Mouse (Mus musculus) cerebral cortex, adult 2 months (tissue): ENCODE data around the gene a.

Experiments
- WGBS: fragments of 180-500 bp; shearing (Covaris S2); methylation state at CpG from one replicate; pipeline ENCODE4 v1.1.7; 2018; 5-methylcytosine and 5-hydroxymethylcytosine counted together

a gene

DNA sequence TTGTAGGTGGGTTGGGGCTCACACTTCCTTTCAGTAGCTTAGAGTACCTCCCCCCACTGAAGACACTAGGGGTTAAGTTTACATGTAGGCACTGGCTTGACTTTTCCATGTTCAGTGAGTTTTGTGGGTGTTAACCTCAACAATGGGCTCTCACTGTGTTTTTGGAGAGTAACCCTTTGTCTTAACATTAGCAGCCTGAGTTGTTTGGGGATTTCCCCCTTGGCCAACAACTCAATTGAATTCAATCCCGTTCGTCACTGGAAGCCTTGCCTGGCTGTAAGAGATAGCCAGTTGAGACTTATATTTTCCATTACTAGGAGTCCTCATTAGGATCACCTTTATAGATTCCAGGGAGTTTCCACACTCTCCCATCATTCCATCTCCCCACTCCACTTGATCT lies 45.3 kb downstream of the a start:
- 65% methylated on average over 2 of the region's 2 CpGs for WGBS

DNA sequence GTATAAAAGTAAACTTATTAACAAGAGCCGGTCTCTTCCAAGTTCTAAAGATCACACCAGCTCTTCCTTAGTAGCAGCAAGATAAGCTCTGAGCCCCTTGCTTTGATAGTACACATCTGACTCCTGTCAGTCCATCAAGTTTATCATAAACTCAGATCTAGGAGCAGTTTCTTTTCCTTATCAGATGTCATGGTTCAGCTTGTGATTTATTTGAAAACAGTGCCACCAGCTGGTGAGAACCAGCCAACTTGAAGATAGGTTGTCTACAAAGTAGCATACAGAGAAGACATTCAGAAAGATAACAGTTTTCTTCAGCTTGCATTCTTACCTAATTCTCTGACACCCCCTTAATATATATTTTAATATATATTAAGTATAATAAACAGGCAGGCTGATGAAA lies 64.2 kb downstream of the a start:
- 73% methylated on average over 1 of the region's 1 CpGs for WGBS

- 64% methylated on average over 13 of the region's 13 CpGs for WGBS
Observed at GRCm38 (mm10) chr2:154863672-154864071, 72.5 kb downstream of the a start.

GRCm38 (mm10) chr2:154865696-154866095 lies 74.5 kb downstream of the a start:
- WGBS: 73% methylated on average over 3 of the region's 3 CpGs

- WGBS: 78% methylated on average over 1 of the region's 1 CpGs
Observed at GRCm38 (mm10) chr2:154868106-154868505, 76.9 kb downstream of the a start.

DNA sequence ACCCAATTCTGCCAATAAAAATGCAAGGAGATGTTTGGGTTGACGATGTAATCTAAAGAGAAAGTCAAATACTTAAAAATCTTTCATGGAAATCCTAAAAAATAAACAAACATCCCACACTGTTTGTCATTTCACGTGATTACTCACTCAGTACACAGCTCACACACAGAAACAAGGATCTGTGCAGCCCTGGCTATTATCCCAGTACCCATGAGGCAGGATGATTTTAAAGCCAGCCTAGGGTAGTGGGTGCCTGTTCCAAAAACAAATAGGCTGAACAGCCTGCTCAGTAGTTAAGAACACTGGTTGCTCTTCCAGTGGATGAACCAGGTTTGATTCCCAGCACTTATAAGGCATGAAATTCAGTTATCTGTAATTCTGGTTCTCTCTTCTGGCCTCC lies 85.4 kb downstream of the a start:
- 59% methylated on average over 2 of the region's 2 CpGs for WGBS

GRCm38 (mm10) chr2:154891585-154891984 lies 100.4 kb downstream of the a start:
- WGBS: 19% methylated on average over 2 of the region's 2 CpGs

- under 1% methylated on average over 75 of the region's 75 CpGs for WGBS
Observed at GRCm38 (mm10) chr2:154892201-154893044, 101.2 kb downstream of the a start, which contains the start of gene Eif2s2. TSS of gene Eif2s2 (minus strand) at chr2:154892935.

DNA sequence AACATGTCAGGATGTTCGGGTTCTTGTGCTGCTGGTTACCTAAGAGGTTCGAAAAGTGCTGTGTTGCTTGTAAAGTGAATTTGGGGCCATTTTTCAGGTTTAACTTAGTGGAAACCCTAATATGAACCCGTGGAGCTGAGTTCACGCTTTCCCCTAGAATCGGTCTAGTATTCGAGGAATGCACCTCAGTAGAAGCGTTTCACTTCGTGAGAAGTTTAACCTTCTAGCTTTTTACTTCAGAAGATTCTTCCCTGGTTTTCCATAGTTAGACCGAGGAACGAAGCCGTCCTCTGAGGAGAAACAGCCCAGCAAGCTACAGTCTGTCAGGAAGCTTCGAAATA lies 101.8 kb downstream of the a start:
- 4% methylated on average over 12 of the region's 12 CpGs for WGBS

GRCm38 (mm10) chr2:154893548-154893947 lies 102.3 kb downstream of the a start:
- WGBS: 66% methylated on average over 4 of the region's 4 CpGs

GRCm38 (mm10) chr2:154899004-154899403 lies 107.8 kb downstream of the a start:
- WGBS: 90% methylated on average over 8 of the region's 8 CpGs

- 92% methylated on average over 4 of the region's 4 CpGs for WGBS
Observed at GRCm38 (mm10) chr2:154899412-154899811, 108.2 kb downstream of the a start.

DNA sequence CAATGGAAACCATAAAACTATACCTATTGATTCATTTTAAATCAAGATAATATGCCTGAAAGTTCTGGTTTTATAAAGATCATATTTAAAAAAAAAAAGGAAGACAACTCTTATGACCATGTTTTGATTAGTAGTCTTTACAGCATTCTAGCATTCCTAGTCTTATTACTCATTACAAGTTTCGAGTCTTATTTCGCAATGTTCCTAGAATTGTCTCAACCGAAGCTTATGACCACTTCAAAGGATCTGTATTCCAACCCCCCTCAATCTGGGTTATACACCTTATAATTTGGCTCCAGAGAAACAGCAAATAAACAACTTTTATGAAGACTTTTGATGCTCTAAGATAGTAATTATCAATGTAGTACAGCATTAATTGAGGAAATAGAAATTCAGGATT lies 110.9 kb downstream of the a start:
- 95% methylated on average over 3 of the region's 3 CpGs for WGBS

GRCm38 (mm10) chr2:154905796-154906195 lies 114.6 kb downstream of the a start:
- 66% methylated on average over 2 of the region's 2 CpGs for WGBS

DNA sequence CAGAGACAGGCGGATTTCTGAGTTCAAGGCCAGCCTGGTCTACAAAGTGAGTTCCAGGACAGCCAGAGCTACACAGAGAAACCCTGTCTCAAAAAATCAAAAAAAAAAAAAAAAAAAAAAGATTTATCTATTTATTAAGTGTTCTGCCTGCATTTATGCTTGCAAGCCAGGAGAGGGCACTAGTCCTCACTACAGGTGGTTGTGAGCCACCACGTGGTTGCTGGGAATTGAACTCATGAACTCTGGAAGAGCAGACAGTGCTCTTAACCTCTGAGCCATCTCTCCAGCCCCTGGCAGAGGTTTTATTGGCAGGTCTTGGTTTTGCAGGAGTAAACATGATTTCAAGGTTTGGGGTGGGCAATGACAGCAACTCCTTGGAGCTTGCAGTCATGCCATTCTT lies 117.0 kb downstream of the a start:
- WGBS: 52% methylated on average over 2 of the region's 2 CpGs

- 84% methylated on average over 6 of the region's 6 CpGs for WGBS
Observed at GRCm38 (mm10) chr2:154909789-154910188, 118.6 kb downstream of the a start.

- 84% methylated on average over 12 of the region's 12 CpGs for WGBS
Observed at GRCm38 (mm10) chr2:154915922-154916541, 124.8 kb downstream of the a start.

- 21% methylated on average over 2 of the region's 2 CpGs for WGBS
Observed at GRCm38 (mm10) chr2:154916547-154916946, 125.3 kb downstream of the a start.

- 82% methylated on average over 13 of the region's 13 CpGs for WGBS
Observed at GRCm38 (mm10) chr2:154917866-154918641, 126.9 kb downstream of the a start.

- WGBS: 88% methylated on average over 7 of the region's 7 CpGs
Observed at GRCm38 (mm10) chr2:154920896-154921295, 129.7 kb downstream of the a start.

- WGBS: no CpG with 5 or more reads among the region's 4 CpGs
Observed at GRCm38 (mm10) chr2:154922134-154922533, 130.9 kb downstream of the a start.

DNA sequence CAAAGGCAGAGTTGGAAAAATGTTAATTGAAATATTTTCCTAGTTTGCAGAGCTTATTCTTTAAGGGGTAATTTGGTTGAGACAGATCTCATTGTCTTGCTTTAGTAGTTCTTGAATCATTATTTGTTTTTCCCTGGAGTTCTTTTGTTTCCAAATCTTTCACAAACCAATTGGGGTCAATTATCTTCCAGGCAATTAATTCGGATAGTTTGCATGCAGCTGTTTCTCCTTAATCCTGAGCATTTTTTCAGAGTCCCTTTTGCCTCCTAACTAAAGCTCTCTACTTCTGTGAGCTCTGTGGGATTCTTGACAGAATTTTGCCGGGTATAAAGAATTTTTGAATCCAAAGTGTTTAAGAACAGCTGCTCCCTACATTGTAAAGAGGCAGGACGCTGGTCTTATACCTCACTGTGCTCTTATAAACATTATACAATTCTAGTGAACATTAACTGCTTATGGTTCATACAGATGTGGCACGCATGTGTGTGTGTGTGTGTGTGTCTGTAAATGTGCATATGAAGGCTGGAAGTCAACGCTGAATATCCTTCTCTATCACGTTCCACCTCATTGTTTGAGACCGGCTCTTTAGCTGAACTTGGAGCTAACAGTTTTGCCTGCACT lies 134.3 kb downstream of the a start:
- 62% methylated on average over 7 of the region's 7 CpGs for WGBS
